Mouse (Mus musculus): ENCODE results near the gene Rtraf. TPM values are rescaled to one million over a fixed set of nuclear protein-coding genes. Genes with fewer than 3 reads are reported as not detected.

The Rtraf gene
- polyA plus RNA-seq, 1 experiment from 2014 or later, result 241 TPM

DNA sequence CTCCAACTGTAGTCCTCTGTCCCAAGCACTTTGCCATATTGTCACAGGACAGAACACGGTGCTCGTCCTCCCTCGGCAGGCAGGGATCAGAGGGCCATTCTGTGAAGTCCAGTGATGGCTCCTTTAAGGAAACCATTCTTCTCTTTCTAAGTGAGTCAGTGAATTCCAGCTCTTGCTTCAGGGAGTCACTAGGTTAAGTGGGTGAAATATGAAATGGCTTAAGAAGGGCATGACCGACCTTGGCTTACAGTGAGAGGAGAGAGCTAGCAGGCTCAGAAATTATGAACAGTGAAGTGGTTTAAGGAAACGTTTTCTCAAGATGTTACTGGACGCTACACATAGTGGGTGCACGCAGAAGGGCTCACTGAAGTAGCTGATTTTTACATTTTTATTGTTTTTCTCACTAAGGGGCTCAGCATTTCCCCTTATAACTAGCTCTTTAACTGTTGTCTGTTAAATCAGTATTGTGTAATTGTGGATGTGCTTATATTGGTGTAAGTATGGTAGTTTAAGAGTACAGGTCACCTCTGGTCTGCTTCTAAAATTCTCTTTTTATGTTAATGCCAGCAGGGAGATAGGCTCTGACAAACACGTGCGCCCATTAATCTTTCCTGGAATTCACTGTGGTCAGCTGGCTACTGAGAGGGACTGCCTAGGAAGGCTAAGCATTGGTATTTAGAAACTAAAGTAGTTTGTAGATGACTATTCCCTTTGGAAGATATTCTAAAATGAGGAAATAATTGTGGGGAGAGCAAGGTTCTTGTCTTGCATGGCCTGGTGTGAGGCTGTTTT lies 37.6 kb downstream of the Rtraf start:
- H3K9me3 ChIP-seq, result no peaks in the 10 kb centered on the region
- DNase-seq (ENCODE audit: low spot score), result no peak
- H3K4me3 ChIP-seq, result no peak overlapping the region
- H3K27me3 ChIP-seq (ENCODE audit: insufficient read depth, poor library complexity, severe bottlenecking), result no peaks in the 10 kb centered on the region
- no peak overlapping the region for H3K27ac ChIP-seq
- peaks cover 6% of the 10 kb centered on the region for H3K36me3 ChIP-seq
- H3K4me1 ChIP-seq (replicated peaks), result no peaks in the 10 kb centered on the region
- 86% methylated on average over 9 of the region's 9 CpGs for WGBS

DNA sequence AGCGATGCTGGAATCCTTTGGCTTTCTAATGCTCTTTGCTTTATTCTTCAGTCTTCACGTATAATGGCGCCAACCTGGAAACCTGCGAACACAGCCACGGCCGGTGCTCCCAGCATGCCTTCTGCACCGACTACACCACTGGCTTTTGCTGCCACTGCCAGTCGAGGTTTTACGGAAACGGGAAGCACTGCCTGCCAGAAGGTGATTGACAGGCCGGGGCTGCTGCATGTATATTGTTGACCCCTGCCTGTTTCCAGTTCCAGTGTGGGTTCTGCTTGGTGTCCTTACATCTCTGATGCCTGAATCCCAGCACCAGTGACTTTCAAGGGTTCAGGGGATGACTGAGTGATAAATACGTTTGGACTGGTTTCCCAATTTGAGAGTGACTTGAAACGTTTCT lies 45.7 kb downstream of the Rtraf start:
- peaks cover 20% of the 10 kb centered on the region for H3K36me3 ChIP-seq

DNA sequence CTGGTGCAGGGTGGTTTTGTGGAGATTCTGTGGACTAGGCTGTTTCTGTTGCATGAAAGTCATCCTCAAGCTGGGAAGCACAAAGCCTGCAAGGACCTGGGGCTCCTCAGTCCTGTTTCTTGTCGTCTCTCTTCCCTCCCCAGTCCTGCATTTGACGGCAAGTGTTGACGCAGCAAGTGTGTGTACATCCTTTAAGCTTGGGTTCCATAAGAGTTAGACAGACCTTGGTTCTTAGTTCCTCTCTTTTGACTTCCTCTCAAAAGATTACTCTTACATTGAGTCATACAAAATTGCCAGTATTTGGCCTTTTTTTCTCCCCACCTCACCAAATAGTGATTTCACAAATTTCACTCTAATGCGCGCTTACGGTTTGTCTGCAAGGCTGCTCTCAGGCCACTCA lies 46.3 kb downstream of the Rtraf start:
- WGBS, result 90% methylated on average over 6 of the region's 6 CpGs
- no peak overlapping the region for H3K27ac ChIP-seq
- no peak for DNase-seq (ENCODE audit: low spot score)
- H3K4me1 ChIP-seq (replicated peaks), result peaks cover 9% of the 10 kb centered on the region; the same call in 1 of the 2 replicates
- no peak overlapping the region for H3K4me3 ChIP-seq
- no peaks in the 10 kb centered on the region for H3K27me3 ChIP-seq (ENCODE audit: insufficient read depth, poor library complexity, severe bottlenecking)
- peaks cover 18% of the 10 kb centered on the region for H3K36me3 ChIP-seq
- peaks cover 4% of the 10 kb centered on the region; the same call in 1 of the 2 replicates for H3K9me3 ChIP-seq

More for the DNA sequence above, 45.7 kb downstream of the Rtraf start:
- Histone ChIP-seq H3K9me3 (peaks cover 4% of the 10 kb centered on the region; the same call in 1 of the 2 replicates), H3K27ac (no peak overlapping the region), H3K27me3 (ENCODE audit: insufficient read depth, poor library complexity, severe bottlenecking) (no peaks in the 10 kb centered on the region), H3K4me1 (replicated peaks) (peaks cover 6% of the 10 kb centered on the region; the same call in 1 of the 2 replicates), H3K4me3 (no peak overlapping the region)
- WGBS, result 87% methylated on average over 13 of the region's 13 CpGs
- no peak for DNase-seq (ENCODE audit: low spot score)

DNA sequence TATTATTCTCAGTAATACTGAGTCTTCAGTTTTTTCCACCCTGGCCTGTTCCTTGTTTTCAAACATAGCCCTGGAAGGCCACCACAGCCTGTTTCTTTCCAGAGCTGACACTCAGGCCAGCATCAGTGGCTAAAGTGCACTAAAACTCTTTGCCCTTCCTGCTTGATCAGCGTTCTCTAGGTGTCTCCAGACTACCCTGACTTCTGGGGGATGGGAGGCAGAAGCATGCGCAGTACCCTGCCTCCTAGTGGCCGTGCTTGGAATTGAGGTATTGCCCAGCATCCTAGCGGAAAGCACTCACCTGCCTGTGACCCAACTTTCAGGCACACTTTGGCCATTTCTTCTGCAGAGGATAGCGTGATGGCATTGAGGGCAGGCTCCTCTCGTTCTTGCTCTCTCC lies 46.7 kb downstream of the Rtraf start:
- peak; percentile 40 for DNase-seq (ENCODE audit: low spot score)
- Histone ChIP-seq H3K9me3 (peaks cover 4% of the 10 kb centered on the region; the same call in 1 of the 2 replicates), H3K27ac (no peak overlapping the region), H3K27me3 (ENCODE audit: insufficient read depth, poor library complexity, severe bottlenecking) (no peaks in the 10 kb centered on the region), H3K36me3 (peaks cover 16% of the 10 kb centered on the region), H3K4me1 (replicated peaks) (peaks cover 9% of the 10 kb centered on the region; the same call in 1 of the 2 replicates), H3K4me3 (no peak overlapping the region)
- 46% methylated on average over 6 of the region's 6 CpGs for WGBS

DNA sequence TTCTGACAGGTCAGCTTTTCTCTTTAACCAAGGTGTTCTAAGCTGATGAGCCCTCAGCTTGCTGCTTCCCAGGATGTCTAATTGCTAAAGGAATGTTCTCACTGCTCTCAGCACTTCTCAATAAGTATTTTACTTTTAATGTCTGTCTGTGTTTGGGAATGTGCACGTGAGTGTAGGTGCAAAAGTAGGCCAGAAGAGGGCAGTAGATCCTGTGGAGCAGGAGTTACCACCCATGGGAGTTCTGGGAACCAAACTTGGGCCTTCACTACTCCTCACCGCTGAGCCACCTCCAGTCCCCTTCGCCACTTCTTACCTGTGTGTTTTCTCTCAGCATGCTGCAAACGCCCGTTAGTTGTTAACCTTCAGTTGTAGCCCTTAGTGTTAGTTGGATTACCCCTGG lies 47.4 kb downstream of the Rtraf start:
- Histone ChIP-seq H3K4me3 (no peak overlapping the region), H3K4me1 (replicated peaks) (peaks cover 11% of the 10 kb centered on the region), H3K27me3 (ENCODE audit: insufficient read depth, poor library complexity, severe bottlenecking) (no peaks in the 10 kb centered on the region), H3K27ac (no peak overlapping the region), H3K9me3 (peaks cover 4% of the 10 kb centered on the region; the same call in 1 of the 2 replicates), H3K36me3 (peaks cover 16% of the 10 kb centered on the region)
- 95% methylated on average over 5 of the region's 5 CpGs for WGBS
- DNase-seq (ENCODE audit: low spot score), result no peak

DNA sequence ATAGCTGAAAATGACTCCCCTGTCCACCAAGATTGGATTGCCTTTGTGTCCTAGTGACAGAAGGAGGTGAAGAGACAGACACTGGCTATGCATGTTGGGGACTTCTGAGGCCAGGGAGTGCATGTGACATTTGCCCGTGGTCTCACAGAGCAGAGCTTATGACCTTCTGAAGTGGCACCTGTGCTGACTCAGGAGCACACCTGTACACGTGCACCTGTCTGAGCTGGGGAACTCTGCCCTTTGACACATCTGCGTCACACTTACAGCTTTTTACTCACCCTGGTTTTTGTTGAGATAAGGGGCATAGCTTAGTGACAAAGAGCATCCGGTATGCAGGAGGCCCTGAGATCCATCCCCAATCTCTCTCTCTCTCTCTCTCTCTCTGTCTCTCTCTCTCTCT lies 48.1 kb downstream of the Rtraf start:
- H3K9me3 ChIP-seq, result peaks cover 4% of the 10 kb centered on the region; the same call in 1 of the 2 replicates
- DNase-seq (ENCODE audit: low spot score), result no peak
- peaks cover 16% of the 10 kb centered on the region for H3K36me3 ChIP-seq
- no peak overlapping the region for H3K27ac ChIP-seq
- H3K27me3 ChIP-seq (ENCODE audit: insufficient read depth, poor library complexity, severe bottlenecking), result no peaks in the 10 kb centered on the region
- 92% methylated on average over 4 of the region's 4 CpGs for WGBS
- H3K4me1 ChIP-seq (replicated peaks), result peaks cover 18% of the 10 kb centered on the region
- no peak overlapping the region for H3K4me3 ChIP-seq

DNA sequence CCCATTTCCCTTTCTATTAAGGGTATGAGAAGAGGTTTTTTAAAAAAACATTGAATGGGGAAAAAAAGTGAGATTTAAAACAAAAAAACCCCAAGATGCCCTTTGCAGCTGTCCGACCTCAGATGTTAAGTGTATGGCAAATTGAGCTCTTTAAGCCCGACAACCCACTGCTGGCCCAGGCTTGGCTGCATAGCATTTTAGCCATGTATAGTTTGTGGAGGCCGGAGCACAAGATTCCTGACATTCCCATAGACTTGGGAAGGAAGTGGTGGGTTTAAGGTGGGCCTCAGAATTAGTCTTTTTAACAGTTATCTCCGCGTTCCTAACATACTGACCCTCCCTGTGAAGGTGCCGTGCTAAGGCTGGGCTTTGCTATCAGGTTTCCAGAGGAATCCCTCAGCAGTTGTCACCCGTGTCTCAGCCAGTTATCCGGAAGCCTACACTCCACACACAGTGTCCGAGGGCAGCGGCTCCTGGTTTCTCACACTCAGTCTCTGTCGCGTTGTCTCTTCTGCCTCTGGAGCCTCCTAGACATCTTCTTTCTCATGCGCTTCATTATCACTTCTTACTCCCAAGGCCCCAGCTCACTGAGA lies 49.5 kb downstream of the Rtraf start:
- H3K9me3 ChIP-seq, result peaks cover 4% of the 10 kb centered on the region; the same call in 1 of the 2 replicates
- 72% methylated on average over 13 of the region's 13 CpGs for WGBS

DNA sequence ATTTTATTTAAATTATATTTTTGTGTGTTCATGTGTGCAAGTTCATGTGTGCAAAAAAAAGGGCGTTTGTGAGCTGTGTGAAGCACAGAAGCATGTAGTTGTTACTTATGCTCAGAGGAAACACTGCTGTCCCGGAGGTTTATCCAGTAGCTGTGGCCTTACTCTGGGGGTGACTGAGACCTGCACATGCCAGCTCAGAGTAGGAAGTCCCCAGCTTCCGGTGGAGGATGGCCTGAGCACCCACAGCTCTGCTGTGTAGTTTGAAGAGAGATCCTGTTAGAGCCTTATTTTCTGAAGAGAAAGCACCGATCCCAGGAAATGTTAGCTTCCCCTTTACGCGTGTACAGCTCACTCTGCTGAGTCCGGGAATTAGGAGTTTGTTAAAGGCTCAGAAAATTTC lies 52.5 kb downstream of the Rtraf start:
- DNase-seq (ENCODE audit: low spot score), result no peak
- Histone ChIP-seq H3K9me3 (peaks cover 2% of the 10 kb centered on the region; the same call in 1 of the 2 replicates), H3K27me3 (ENCODE audit: insufficient read depth, poor library complexity, severe bottlenecking) (no peaks in the 10 kb centered on the region), H3K27ac (peak overlapping the region; percentile 66; the same call in 1 of the 2 replicates), H3K36me3 (peaks cover 10% of the 10 kb centered on the region), H3K4me3 (no peak overlapping the region), H3K4me1 (replicated peaks) (peaks cover 58% of the 10 kb centered on the region)
- WGBS, result 79% methylated on average over 7 of the region's 7 CpGs

More for the DNA sequence above, 49.5 kb downstream of the Rtraf start:
- H3K27ac ChIP-seq, result 0 out of 2 replicates have a peak overlapping the region, but pooled peaks have one; percentile 24
- H3K27me3 ChIP-seq (ENCODE audit: insufficient read depth, poor library complexity, severe bottlenecking), result no peaks in the 10 kb centered on the region
- no peak overlapping the region for H3K4me3 ChIP-seq
- DNase-seq (ENCODE audit: low spot score), result no peak
- peaks cover 31% of the 10 kb centered on the region for H3K4me1 ChIP-seq (replicated peaks)
- peaks cover 7% of the 10 kb centered on the region for H3K36me3 ChIP-seq

DNA sequence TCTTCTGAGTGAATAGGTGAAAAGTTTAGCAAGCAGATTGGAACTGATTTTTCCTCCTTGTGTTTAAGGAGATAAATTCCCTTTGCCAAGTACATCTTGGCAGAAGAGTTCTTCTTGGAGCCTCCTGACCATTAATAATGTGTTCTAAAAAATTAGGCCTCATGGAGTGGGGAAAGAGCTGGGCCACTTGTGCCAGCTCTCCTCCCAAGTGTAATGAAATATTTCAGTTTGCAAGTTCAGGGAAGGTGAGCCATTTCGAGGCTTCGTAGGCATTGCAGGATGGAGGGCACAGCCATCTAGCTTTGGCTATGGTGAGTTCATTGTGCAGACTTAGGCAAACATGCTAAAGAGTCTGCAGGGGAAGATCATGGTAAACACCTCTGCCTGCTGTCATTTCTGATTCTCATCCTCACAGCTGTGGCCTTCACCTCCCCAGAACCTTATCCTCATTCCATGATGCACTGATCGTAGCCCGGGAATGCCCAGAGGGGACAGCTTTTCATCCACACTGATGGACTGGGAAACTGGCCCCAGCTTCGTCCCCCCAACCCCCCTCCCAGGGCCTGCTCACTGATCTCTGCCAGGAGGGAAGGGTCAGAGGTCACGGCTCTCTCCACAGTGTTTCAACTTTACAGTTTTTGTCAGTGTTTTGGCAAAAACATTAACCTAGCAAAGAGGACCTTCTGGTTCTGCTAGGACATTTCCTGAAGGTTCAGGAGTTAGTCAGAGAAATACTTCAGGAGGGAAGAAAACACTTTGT lies 54.0 kb downstream of the Rtraf start:
- Histone ChIP-seq H3K9me3 (no peaks in the 10 kb centered on the region), H3K36me3 (peaks cover 10% of the 10 kb centered on the region), H3K27ac (peak overlapping the region; percentile 41; the same call in 1 of the 2 replicates), H3K27me3 (ENCODE audit: insufficient read depth, poor library complexity, severe bottlenecking) (no peaks in the 10 kb centered on the region), H3K4me1 (replicated peaks) (peaks cover 70% of the 10 kb centered on the region), H3K4me3 (no peak overlapping the region)
- WGBS, result 29% methylated on average over 6 of the region's 6 CpGs
- DNase-seq (ENCODE audit: low spot score), result peak; percentile 61

DNA sequence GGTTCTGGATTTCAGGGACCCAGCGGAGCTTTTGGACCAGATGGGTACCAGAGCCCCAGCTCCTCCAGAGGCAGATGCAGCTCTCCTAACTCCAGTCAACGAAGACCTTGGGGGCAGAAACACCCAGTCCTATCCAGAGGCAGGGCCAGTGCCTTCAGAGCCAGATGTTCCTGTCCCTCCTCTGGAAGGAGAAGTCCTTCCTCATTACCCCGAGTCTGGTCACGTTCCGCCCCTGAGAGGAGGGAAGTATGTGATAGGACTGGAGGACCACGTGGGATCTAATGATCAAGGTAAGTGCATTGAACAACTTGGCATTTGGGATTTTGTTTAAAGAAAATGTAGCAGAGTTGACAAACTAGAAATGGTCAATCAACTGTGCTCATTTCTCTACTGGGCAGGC lies 55.0 kb downstream of the Rtraf start:
- Histone ChIP-seq H3K9me3 (no peaks in the 10 kb centered on the region), H3K4me1 (replicated peaks) (peaks cover 66% of the 10 kb centered on the region), H3K27ac (peak overlapping the region; percentile 41), H3K4me3 (no peak overlapping the region), H3K27me3 (ENCODE audit: insufficient read depth, poor library complexity, severe bottlenecking) (no peaks in the 10 kb centered on the region), H3K36me3 (peaks cover 10% of the 10 kb centered on the region)
- WGBS, result 92% methylated on average over 6 of the region's 6 CpGs
- no peak for DNase-seq (ENCODE audit: low spot score)

DNA sequence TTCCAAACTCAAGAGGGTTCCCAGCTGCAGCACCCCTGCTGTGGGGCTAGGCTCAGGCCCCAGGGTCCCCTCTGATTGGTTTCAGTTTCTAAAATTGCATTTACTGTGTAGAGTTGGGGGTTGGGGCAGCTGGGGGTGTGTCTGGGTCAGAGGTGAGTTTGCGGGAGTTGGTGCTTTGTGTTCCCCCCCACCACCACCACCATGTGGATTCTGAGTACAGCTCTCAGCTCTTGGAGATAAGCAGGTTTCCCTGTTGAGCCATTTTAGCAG lies 57.3 kb downstream of the Rtraf start:
- Histone ChIP-seq H3K27ac (peak overlapping the region; percentile 42; the same call in 1 of the 2 replicates), H3K27me3 (ENCODE audit: insufficient read depth, poor library complexity, severe bottlenecking) (no peaks in the 10 kb centered on the region), H3K4me3 (no peak overlapping the region), H3K4me1 (replicated peaks) (peaks cover 83% of the 10 kb centered on the region), H3K36me3 (peaks cover 10% of the 10 kb centered on the region), H3K9me3 (no peaks in the 10 kb centered on the region)
- DNase-seq (ENCODE audit: low spot score), result no peak
- WGBS, result 21% methylated on average over 1 of the region's 1 CpGs

DNA sequence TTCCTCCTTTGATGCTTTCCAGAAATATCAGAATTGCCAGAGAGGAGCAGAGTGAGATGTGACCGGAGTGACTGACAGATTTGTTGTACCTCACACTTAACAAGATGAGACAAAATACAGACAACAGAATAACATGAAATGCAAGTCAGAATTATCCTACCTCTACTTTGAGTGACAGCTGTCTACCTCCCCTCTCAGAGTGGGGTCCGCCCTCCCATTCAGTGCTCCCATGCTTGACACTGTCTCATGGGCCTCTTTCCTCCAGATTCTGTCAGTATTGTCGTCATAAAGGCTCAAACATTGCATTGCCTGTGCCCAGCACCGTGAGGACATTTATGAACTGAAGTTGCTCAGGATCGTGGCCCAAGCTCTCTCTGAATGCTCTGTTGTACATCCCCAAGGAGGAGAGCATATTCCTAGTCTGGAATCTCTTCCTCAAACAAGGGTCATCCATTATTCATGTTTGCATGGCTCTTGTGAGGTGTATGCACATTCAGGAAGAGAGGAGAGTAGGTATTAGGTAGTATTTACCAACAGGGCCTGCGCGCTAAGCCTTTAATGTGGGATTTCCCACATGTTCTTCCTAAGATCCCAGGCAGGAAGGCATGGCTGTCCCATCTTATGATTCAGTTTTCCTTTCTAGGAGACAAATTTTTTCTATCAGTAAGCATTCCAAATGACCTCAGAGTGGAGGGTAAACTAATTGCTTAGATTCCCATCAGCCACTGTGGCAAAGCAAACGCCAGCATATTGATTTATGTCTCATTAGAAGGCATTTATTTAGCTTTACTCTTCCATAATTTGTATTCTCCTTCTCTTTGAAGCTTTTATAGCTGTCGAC lies 57.9 kb downstream of the Rtraf start:
- 61% methylated on average over 9 of the region's 9 CpGs for WGBS
- H3K36me3 ChIP-seq, result peaks cover 10% of the 10 kb centered on the region
- DNase-seq (ENCODE audit: low spot score), result no peak
- peaks cover 83% of the 10 kb centered on the region for H3K4me1 ChIP-seq (replicated peaks)
- no peaks in the 10 kb centered on the region for H3K27me3 ChIP-seq (ENCODE audit: insufficient read depth, poor library complexity, severe bottlenecking)
- H3K9me3 ChIP-seq, result no peaks in the 10 kb centered on the region
- H3K27ac ChIP-seq, result peak overlapping the region; percentile 42; the same call in 1 of the 2 replicates
- no peak overlapping the region for H3K4me3 ChIP-seq
